Mouse (Mus musculus) liver, adult 2 months (tissue): ENCODE measurements around the gene Slc13a2. TPM values are rescaled to one million over a fixed set of nuclear protein-coding genes. Genes with fewer than 3 reads are reported as not detected.
A peak's percentile ranks its signal among the peaks of the same experiment; 100 is the strongest.

Experiments
- DNase-seq: peaks from one replicate; pipeline ENCODE4 v3.0.0-alpha.2; 2011; ENCODE audit warnings: low read depth, low spot score; ENCODE audit errors: extremely low read depth
- H3K27ac ChIP-seq: fragments of 200-500 bp; replicated peaks from 2 replicates; pipeline ENCODE4 v1.5.1; 2012; ENCODE audit warnings: low read depth, mild to moderate bottlenecking, control low read depth, inconsistent platforms, low read length; ENCODE audit not compliant: insufficient read depth
- H3K27me3 ChIP-seq: fragments of 200-500 bp; 2 replicates; pipeline ENCODE4 v1.6.1; 2012; ENCODE audit warnings: mild to moderate bottlenecking, moderate library complexity, low read length, inconsistent platforms; ENCODE audit not compliant: control insufficient read depth, insufficient read depth
- H3K36me3 ChIP-seq: fragments of 200-500 bp; 2 replicates; pipeline ENCODE4 v1.6.1; 2012; ENCODE audit warnings: low read length, inconsistent platforms; ENCODE audit not compliant: control insufficient read depth, insufficient read depth
- H3K4me1 ChIP-seq: fragments of 200-500 bp; 2 replicates; pipeline ENCODE4 v1.6.1; 2011; ENCODE audit warnings: low read length; ENCODE audit not compliant: control insufficient read depth, insufficient read depth
- H3K4me3 ChIP-seq: fragments of 200-500 bp; 2 replicates; pipeline ENCODE4 v1.5.1; 2011; ENCODE audit warnings: low read depth, mild to moderate bottlenecking, control low read depth, low read length, moderate library complexity; ENCODE audit not compliant: insufficient read depth
- H3K79me2 ChIP-seq: fragments of 200-500 bp; 2 replicates; pipeline ENCODE4 v1.6.1; 2012; ENCODE audit warnings: inconsistent platforms, mild to moderate bottlenecking, low read length, moderate library complexity; ENCODE audit not compliant: control insufficient read depth, insufficient read depth
- H3K9ac ChIP-seq: fragments of 200-500 bp; 2 replicates; pipeline ENCODE4 v1.6.1; 2012; ENCODE audit warnings: low read depth, mild to moderate bottlenecking, control low read depth, inconsistent platforms, low read length
- CTCF ChIP-seq: fragments of 200-500 bp; IDR thresholded peaks from 2 replicates; pipeline ENCODE4 v1.5.1; 2011; ENCODE audit warnings: low read depth, low read length, control low read depth
- POLR2A ChIP-seq: fragments of 200-500 bp; IDR thresholded peaks from 2 replicates; pipeline ENCODE4 v1.6.1; 2011; ENCODE audit warnings: low read length, control low read depth; ENCODE audit not compliant: insufficient read depth; ENCODE audit errors: extremely low read depth
- WGBS: fragments of 180-500 bp; shearing (Covaris S2); methylation state at CpG from one replicate; pipeline ENCODE4 v1.1.7; 2018; 5-methylcytosine and 5-hydroxymethylcytosine counted together
- polyA plus RNA-seq: library from polyadenylated mRNA; depleted of rRNA; stranded (reverse); fragments of >200 nt; gene quantifications from 2 replicates; pipeline ENCODE4 v1.2.3, GENCODE M21; 2012
- total RNA-seq: library from RNA; depleted of rRNA; stranded (reverse); fragments of >200 nt; gene quantifications from 2 replicates; pipeline ENCODE4 v1.2.3, GENCODE M21; 2014

Slc13a2 gene
- total and polyA plus RNA-seq, 2 experiments, result 0.65 to 4.7 TPM

GRCm38 (mm10) chr11:78443115-78443514, 21.1 kb upstream of the Slc13a2 start:
- Histone ChIP-seq H3K79me2 (no peaks in the 10 kb centered on the region), H3K4me3 (no peak overlapping the region), H3K4me1 (no peaks in the 10 kb centered on the region), H3K27me3 (no peaks in the 10 kb centered on the region), H3K36me3 (no peaks in the 10 kb centered on the region), H3K9ac (no peak overlapping the region), H3K27ac (no peak overlapping the region)
- no peak for DNase-seq
- 85% methylated on average over 5 of the region's 5 CpGs for WGBS
- TF ChIP-seq POLR2A (no peak), CTCF (no peak)

- H3K4me1 ChIP-seq, result no peaks in the 10 kb centered on the region
- no peak overlapping the region for H3K9ac ChIP-seq
- H3K27ac ChIP-seq, result no peak overlapping the region
- H3K4me3 ChIP-seq, result no peak overlapping the region
- no peaks in the 10 kb centered on the region for H3K36me3 ChIP-seq
- 67% methylated on average over 3 of the region's 3 CpGs for WGBS
- H3K27me3 ChIP-seq, result no peaks in the 10 kb centered on the region
- TF ChIP-seq POLR2A (no peak), CTCF (no peak)
- H3K79me2 ChIP-seq, result no peaks in the 10 kb centered on the region
- no peak for DNase-seq
Observed at GRCm38 (mm10) chr11:78438399-78438930, 16.4 kb upstream of the Slc13a2 start.

- no peak for TF ChIP-seq CTCF
- no peak for TF ChIP-seq POLR2A
- Histone ChIP-seq H3K9ac (no peak overlapping the region), H3K4me1 (no peaks in the 10 kb centered on the region), H3K79me2 (no peaks in the 10 kb centered on the region), H3K27me3 (no peaks in the 10 kb centered on the region), H3K27ac (no peak overlapping the region), H3K4me3 (no peak overlapping the region), H3K36me3 (no peaks in the 10 kb centered on the region)
- WGBS, result 72% methylated on average over 7 of the region's 7 CpGs
- no peak for DNase-seq
Observed at GRCm38 (mm10) chr11:78437182-78437581, 15.2 kb upstream of the Slc13a2 start.

DNA sequence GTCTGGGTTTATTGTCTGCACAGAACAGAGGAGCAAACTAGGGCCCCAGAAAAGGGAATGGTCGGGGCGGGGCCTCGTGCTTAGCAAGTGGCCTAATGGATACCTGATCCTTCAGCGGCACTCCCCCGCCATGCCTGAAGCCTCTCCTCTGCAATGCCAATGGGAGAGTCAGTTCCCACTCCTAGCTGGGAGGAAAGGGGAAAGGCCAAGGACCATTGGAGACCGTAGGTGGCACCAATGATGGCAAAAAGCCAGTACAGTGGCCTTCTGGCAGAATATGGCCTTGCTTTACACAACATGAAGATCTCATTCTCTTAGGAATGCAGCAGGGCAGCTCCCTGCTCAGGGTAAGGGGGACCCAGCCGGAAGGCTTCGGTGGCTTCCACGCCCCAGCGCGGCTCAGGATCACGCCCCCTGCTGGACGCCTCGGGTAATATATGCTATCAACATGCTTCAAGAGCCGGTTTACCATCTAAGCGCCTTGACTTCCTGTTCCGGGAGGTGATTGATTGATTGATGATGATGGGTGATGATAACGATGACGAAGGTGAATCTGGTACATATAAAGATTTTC, 13.8 kb upstream of the Slc13a2 start:
- DNase-seq, result no peak
- WGBS, result 18% methylated on average over 19 of the region's 19 CpGs
- no peak overlapping the region for H3K9ac ChIP-seq
- H3K36me3 ChIP-seq, result no peaks in the 10 kb centered on the region
- no peak overlapping the region for H3K4me3 ChIP-seq
- no peak overlapping the region for H3K27ac ChIP-seq
- no peaks in the 10 kb centered on the region for H3K27me3 ChIP-seq
- TF ChIP-seq CTCF, result peak; percentile 71
- TF ChIP-seq POLR2A, result no peak
- H3K79me2 ChIP-seq, result no peaks in the 10 kb centered on the region
- H3K4me1 ChIP-seq, result no peaks in the 10 kb centered on the region

GRCm38 (mm10) chr11:78434052-78434451, 12.0 kb upstream of the Slc13a2 start:
- no peak overlapping the region for H3K27ac ChIP-seq
- H3K36me3 ChIP-seq, result no peaks in the 10 kb centered on the region
- TF ChIP-seq POLR2A (no peak), CTCF (no peak)
- no peak overlapping the region for H3K4me3 ChIP-seq
- no peaks in the 10 kb centered on the region for H3K4me1 ChIP-seq
- no peak for DNase-seq
- no peaks in the 10 kb centered on the region for H3K79me2 ChIP-seq
- 75% methylated on average over 4 of the region's 4 CpGs for WGBS
- no peaks in the 10 kb centered on the region for H3K27me3 ChIP-seq
- no peak overlapping the region for H3K9ac ChIP-seq

DNA sequence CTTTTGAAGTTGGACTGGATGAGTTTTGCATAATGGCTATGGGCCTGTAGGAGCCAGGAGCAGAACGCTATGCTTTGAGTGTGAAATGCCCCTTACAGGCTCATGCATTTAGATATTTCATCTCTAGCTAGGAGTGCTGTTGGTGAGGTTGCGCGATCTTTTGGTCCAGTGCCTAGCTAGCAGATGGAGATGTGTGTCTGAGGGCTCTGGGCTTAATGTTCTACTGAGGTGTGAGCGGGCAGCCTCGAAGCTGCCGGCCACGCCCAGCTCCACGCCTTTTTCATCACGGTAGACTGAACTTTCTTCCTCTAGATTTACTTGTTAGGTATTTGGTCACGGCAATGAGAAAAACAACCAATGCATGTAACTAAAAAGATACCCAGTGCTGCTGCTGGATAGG, 9.2 kb upstream of the Slc13a2 start:
- H3K4me3 ChIP-seq, result no peak overlapping the region
- TF ChIP-seq POLR2A (no peak), CTCF (no peak)
- 89% methylated on average over 10 of the region's 10 CpGs for WGBS
- peaks cover 4% of the 10 kb centered on the region for H3K4me1 ChIP-seq
- H3K79me2 ChIP-seq, result no peaks in the 10 kb centered on the region
- no peak for DNase-seq
- no peaks in the 10 kb centered on the region for H3K27me3 ChIP-seq
- H3K36me3 ChIP-seq, result no peaks in the 10 kb centered on the region
- no peak overlapping the region for H3K27ac ChIP-seq
- no peak overlapping the region for H3K9ac ChIP-seq
